Mouse (Mus musculus) forebrain, embryonic 12.5 days (tissue): ENCODE data around the gene Prdm5. TPM values are rescaled to one million over a fixed set of nuclear protein-coding genes. Genes with fewer than 3 reads are reported as not detected.

Experiments used
- ATAC-seq: fragments of 200-750 bp; cut with Nextera tagmentation; 2 replicates; pipeline ENCODE4 v1.8.0; 2017; ENCODE audit warnings: moderate TSS enrichment; ENCODE audit not compliant: low FRiP score
- H3K27ac ChIP-seq: fragments of 300-500 bp; sonication (generic); 2 replicates; pipeline ENCODE4 v1.5.1; 2016; ENCODE audit warnings: mild to moderate bottlenecking
- H3K27me3 ChIP-seq: fragments of 300-500 bp; sonication (generic); 2 replicates; pipeline ENCODE4 v1.6.1; 2016; ENCODE audit warnings: mild to moderate bottlenecking
- H3K36me3 ChIP-seq: fragments of 300-500 bp; sonication (generic); replicated peaks from 2 replicates; pipeline ENCODE4 v1.6.1; 2016; ENCODE audit warnings: mild to moderate bottlenecking
- H3K4me1 ChIP-seq: fragments of 300-500 bp; sonication (generic); 2 replicates; pipeline ENCODE4 v1.6.1; 2016
- H3K4me2 ChIP-seq: fragments of 300-500 bp; sonication (generic); 2 replicates; pipeline ENCODE4 v1.6.1; 2016; ENCODE audit warnings: mild to moderate bottlenecking, moderate library complexity
- H3K4me3 ChIP-seq: fragments of 300-500 bp; sonication (generic); replicated peaks from 2 replicates; pipeline ENCODE4 v1.5.1; 2016; ENCODE audit warnings: mild to moderate bottlenecking
- H3K9ac ChIP-seq: fragments of 300-500 bp; sonication (generic); 2 replicates; pipeline ENCODE4 v1.6.1; 2016; ENCODE audit warnings: mild to moderate bottlenecking
- H3K9me3 ChIP-seq: fragments of 300-500 bp; sonication (generic); 2 replicates; pipeline ENCODE4 v1.6.1; 2016
- WGBS: fragments of 180-500 bp; shearing (Covaris S2); methylation state at CpG from one replicate; pipeline ENCODE4 v1.1.7; 2016; 5-methylcytosine and 5-hydroxymethylcytosine counted together
- polyA plus RNA-seq: library from polyadenylated mRNA; unstranded; fragments of >200 nt; fragmentation: Nextera tagmentation; extraction: Ambion mirVana; gene quantifications from 2 replicates; pipeline ENCODE4 v1.2.1, GENCODE M21; 2016

Gene Prdm5
- polyA plus RNA-seq, result 11.9 and 13.2 TPM in 2 replicates

DNA sequence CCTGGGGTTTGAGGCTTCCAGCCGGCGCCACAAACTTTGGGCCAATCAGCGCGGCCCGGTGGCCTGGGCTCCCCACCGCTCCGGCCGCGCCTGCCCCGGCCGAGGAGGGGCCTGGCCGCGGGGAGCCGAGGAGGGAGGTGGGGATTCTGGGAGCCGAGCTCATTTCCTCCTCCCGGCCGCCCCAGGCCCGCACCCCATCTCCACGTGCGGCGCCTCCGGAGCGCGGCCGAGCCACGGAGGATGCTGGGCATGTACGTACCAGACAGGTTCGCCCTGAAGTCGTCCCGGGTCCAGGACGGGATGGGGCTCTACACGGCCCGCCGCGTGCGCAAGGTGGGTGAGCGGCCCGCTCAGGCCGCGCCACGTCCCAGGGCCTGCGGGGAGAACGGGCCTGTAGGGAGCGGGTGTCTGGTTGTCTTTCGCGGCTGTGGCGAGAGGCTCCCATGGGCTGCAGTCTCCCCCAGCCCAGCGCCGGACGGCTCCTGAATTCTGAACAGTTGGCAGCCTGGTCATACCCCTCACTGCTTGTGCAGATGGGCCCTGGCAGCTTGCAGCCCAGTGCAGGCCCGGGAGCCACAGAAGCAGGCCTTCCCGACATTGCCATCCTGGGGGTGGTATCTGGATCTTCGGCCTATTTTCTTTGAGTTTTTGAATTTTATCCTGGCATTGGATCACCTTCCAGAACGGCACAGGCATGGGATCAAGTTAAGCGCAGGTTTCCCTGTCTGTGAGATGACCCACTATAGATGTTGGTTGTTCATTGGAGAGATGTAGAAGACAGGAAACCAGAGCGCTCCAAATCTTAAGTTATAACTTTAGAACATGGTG lies at the start of gene Prdm5:
Gene Prdm5 (plus strand): TSS at position 128 of the 828 bp plus-strand sequence.
- no peaks in the 10 kb centered on the region for H3K27me3 ChIP-seq
- peak within 1 kb of the TSS; percentile 31; the same call in 1 of the 2 replicates for H3K27ac ChIP-seq
- peaks cover 12% of the 10 kb centered on the region; the same call in 1 of the 2 replicates for H3K4me1 ChIP-seq
- H3K36me3 ChIP-seq, result no peaks in the 10 kb centered on the region
- H3K4me2 ChIP-seq, result peak within 1 kb of the TSS; percentile 80
- peak; percentile 93 for ATAC-seq
- no peaks in the 10 kb centered on the region for H3K9me3 ChIP-seq
- peak within 1 kb of the TSS; percentile 84 for H3K9ac ChIP-seq
- WGBS, result 5% methylated on average over 49 of the region's 56 CpGs
- H3K4me3 ChIP-seq, result peak within 1 kb of the TSS; percentile 61

DNA sequence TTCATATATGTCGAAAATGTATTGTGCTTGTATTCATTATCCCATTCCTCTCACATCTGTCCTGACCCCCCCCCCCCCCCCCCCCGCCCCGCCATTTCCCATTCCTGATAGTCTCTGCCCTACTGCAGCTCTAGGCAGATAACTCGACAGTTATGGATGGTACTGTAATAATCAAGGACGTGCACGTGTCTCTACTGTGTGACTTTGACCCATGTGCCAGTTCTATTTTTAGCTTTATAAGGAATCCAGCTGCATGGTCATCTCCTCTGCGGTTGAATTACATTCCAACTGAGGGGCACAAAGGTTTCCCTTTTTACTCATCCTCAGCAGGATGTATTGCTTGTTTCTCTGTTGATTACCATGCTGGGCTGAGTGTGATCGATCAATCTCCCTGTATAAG lies 39.3 kb upstream of the Prdm5 start:
- H3K9me3 ChIP-seq, result no peaks in the 10 kb centered on the region
- no peak overlapping the region for H3K27ac ChIP-seq
- WGBS, result 77% methylated on average over 7 of the region's 8 CpGs
- no peak for ATAC-seq
- no peak overlapping the region for H3K9ac ChIP-seq
- no peak overlapping the region for H3K4me2 ChIP-seq
- no peaks in the 10 kb centered on the region for H3K4me1 ChIP-seq
- no peaks in the 10 kb centered on the region for H3K36me3 ChIP-seq
- no peak overlapping the region for H3K4me3 ChIP-seq
- no peaks in the 10 kb centered on the region for H3K27me3 ChIP-seq

DNA sequence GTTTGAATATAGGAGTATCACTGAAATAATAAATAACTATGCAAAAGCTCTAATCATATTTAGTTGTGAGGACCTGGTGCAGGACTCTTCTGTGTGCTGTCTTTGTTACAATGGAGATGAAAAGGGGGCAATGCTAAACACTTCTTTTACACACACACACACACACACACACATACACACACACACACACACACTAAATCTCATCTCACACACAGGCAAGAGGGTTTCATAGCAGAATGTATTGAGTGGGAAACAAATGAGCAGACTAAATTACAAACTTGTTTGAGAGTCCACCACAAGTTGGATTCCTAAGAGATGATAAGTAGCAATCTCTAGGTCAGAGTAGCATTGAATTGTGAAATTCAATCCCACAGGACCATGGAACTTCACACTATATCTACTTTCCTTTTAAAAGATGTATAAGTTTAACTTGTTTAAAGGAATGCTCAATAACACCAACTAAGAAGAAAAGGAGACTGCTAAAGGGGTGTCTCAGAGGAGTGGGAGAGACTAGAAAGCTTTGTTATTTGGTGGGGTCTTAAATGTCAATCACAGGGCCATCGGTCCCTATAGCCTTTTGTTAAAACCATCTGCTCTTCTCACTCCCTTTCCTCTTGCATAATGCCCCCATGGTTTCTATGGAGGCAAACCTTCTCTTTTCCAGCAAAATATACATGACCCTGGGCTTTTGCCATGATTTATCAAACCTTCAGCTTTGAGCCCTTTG lies 35.5 kb upstream of the Prdm5 start:
- Histone ChIP-seq H3K4me1 (no peaks in the 10 kb centered on the region), H3K4me2 (no peak overlapping the region), H3K9ac (no peak overlapping the region), H3K27me3 (no peaks in the 10 kb centered on the region), H3K4me3 (no peak overlapping the region), H3K9me3 (no peaks in the 10 kb centered on the region), H3K27ac (no peak overlapping the region), H3K36me3 (no peaks in the 10 kb centered on the region)
- WGBS, result 22% methylated on average over 1 of the region's 1 CpGs
- ATAC-seq, result no peak

DNA sequence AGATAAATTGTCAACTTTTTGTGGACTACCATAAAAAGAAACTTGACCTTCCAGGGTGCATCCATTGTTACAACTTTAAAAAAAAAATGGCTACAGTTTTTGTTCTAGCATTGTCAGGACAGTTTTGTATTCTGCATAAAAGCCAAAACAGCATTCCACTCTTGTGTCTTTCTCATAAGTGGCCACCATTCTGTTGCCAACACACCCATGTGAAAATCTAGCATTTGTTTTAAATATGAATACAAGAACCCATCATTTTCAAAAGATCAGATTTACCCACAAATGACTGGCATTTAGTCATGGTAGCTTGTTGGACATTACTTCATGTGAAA lies 35.0 kb upstream of the Prdm5 start:
- Histone ChIP-seq H3K27ac (no peak overlapping the region), H3K36me3 (no peaks in the 10 kb centered on the region), H3K4me3 (no peak overlapping the region), H3K9ac (no peak overlapping the region), H3K4me1 (no peaks in the 10 kb centered on the region), H3K9me3 (no peaks in the 10 kb centered on the region), H3K4me2 (no peak overlapping the region), H3K27me3 (no peaks in the 10 kb centered on the region)
- no peak for ATAC-seq

GRCm38 (mm10) chr6:65758214-65758613 lies 20.6 kb upstream of the Prdm5 start:
- Histone ChIP-seq H3K9ac (no peak overlapping the region), H3K4me1 (no peaks in the 10 kb centered on the region; the same call in 1 of the 2 replicates), H3K36me3 (no peaks in the 10 kb centered on the region), H3K4me2 (no peak overlapping the region), H3K27me3 (no peaks in the 10 kb centered on the region), H3K9me3 (no peaks in the 10 kb centered on the region), H3K4me3 (no peak overlapping the region), H3K27ac (no peak overlapping the region)
- 44% methylated on average over 7 of the region's 7 CpGs for WGBS
- no peak for ATAC-seq

GRCm38 (mm10) chr6:65759174-65759573 lies 19.6 kb upstream of the Prdm5 start:
- H3K9me3 ChIP-seq, result no peaks in the 10 kb centered on the region
- H3K9ac ChIP-seq, result no peak overlapping the region
- H3K4me1 ChIP-seq, result no peaks in the 10 kb centered on the region; the same call in 1 of the 2 replicates
- H3K4me2 ChIP-seq, result no peak overlapping the region
- 79% methylated on average over 5 of the region's 5 CpGs for WGBS
- no peak overlapping the region for H3K27ac ChIP-seq
- H3K4me3 ChIP-seq, result no peak overlapping the region
- H3K27me3 ChIP-seq, result no peaks in the 10 kb centered on the region
- no peaks in the 10 kb centered on the region for H3K36me3 ChIP-seq
- no peak for ATAC-seq

DNA sequence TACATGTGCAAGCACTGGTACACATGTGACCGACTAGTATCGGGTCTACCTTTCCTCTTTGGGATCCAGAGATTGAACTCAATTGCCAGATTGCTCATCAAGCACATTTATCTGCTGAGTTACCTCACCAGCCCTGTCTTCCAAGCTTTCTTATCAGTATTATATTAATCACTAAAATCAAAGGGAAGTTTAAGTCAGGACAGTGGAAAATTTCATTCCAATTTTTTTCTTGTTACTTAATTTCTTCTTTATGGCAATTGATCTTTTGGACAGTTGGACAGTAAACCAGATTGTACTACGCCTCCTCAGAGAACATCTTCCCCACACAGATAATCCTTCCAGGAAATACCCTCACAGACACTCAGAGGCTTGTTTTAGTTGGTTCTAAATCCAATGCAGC lies 18.7 kb upstream of the Prdm5 start:
- Histone ChIP-seq H3K4me2 (no peak overlapping the region), H3K9me3 (no peaks in the 10 kb centered on the region), H3K27ac (no peak overlapping the region), H3K4me1 (peaks cover 4% of the 10 kb centered on the region), H3K27me3 (no peaks in the 10 kb centered on the region), H3K9ac (no peak overlapping the region), H3K4me3 (no peak overlapping the region), H3K36me3 (no peaks in the 10 kb centered on the region)
- 90% methylated on average over 3 of the region's 3 CpGs for WGBS
- ATAC-seq, result no peak

- ATAC-seq, result no peak
- Histone ChIP-seq H3K27me3 (no peaks in the 10 kb centered on the region), H3K4me1 (peaks cover 8% of the 10 kb centered on the region), H3K9me3 (no peaks in the 10 kb centered on the region), H3K27ac (no peak overlapping the region), H3K4me2 (no peak overlapping the region), H3K9ac (no peak overlapping the region), H3K36me3 (no peaks in the 10 kb centered on the region), H3K4me3 (no peak overlapping the region)
- 75% methylated on average over 2 of the region's 2 CpGs for WGBS
Measured at GRCm38 (mm10) chr6:65764459-65764858, 14.3 kb upstream of the Prdm5 start.

GRCm38 (mm10) chr6:65765057-65765456 lies 13.7 kb upstream of the Prdm5 start:
- WGBS, result 14% methylated on average over 8 of the region's 8 CpGs
- ATAC-seq, result peak; percentile 53; the same call in 1 of the 2 replicates
- H3K27ac ChIP-seq, result no peak overlapping the region

GRCm38 (mm10) chr6:65765752-65766397 lies 12.9 kb upstream of the Prdm5 start:
- no peak overlapping the region for H3K4me3 ChIP-seq
- H3K27me3 ChIP-seq, result no peaks in the 10 kb centered on the region
- no peak for ATAC-seq
- H3K4me1 ChIP-seq, result peaks cover 8% of the 10 kb centered on the region
- no peaks in the 10 kb centered on the region for H3K36me3 ChIP-seq
- H3K27ac ChIP-seq, result no peak overlapping the region
- WGBS, result 84% methylated on average over 13 of the region's 13 CpGs
- H3K9ac ChIP-seq, result no peak overlapping the region
- H3K4me2 ChIP-seq, result no peak overlapping the region
- no peaks in the 10 kb centered on the region for H3K9me3 ChIP-seq

More at GRCm38 (mm10) chr6:65765057-65765456, 13.7 kb upstream of the Prdm5 start:
- H3K4me3 ChIP-seq, result no peak overlapping the region
- H3K9me3 ChIP-seq, result no peaks in the 10 kb centered on the region
- H3K36me3 ChIP-seq, result no peaks in the 10 kb centered on the region
- H3K27me3 ChIP-seq, result no peaks in the 10 kb centered on the region
- peaks cover 8% of the 10 kb centered on the region for H3K4me1 ChIP-seq
- peak overlapping the region; percentile 6; the same call in 1 of the 2 replicates for H3K4me2 ChIP-seq
- H3K9ac ChIP-seq, result no peak overlapping the region

DNA sequence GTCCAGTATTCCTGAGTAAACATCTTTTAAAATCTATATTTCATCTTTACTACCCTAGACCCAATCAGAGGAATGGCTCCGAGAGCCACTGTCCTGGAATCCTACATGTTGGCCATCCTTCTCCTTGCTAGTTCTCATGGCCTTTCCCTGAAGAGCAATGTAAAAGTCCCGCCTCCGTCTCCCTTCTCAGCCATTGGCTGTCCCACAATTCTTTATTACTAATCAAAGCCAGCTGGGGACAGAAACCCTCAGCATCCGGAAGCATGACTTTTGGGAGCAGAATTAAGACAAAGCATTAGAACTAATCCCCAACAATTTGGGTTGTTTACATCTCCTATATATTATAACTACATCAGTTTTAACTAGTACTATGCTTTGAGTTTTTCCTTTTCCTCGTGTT lies 10.9 kb upstream of the Prdm5 start:
- peaks cover 8% of the 10 kb centered on the region for H3K4me1 ChIP-seq
- H3K9me3 ChIP-seq, result no peaks in the 10 kb centered on the region
- 84% methylated on average over 5 of the region's 5 CpGs for WGBS
- ATAC-seq, result no peak
- no peak overlapping the region for H3K4me3 ChIP-seq
- no peak overlapping the region for H3K27ac ChIP-seq
- no peak overlapping the region for H3K4me2 ChIP-seq
- no peaks in the 10 kb centered on the region for H3K36me3 ChIP-seq
- no peaks in the 10 kb centered on the region for H3K27me3 ChIP-seq
- H3K9ac ChIP-seq, result no peak overlapping the region

DNA sequence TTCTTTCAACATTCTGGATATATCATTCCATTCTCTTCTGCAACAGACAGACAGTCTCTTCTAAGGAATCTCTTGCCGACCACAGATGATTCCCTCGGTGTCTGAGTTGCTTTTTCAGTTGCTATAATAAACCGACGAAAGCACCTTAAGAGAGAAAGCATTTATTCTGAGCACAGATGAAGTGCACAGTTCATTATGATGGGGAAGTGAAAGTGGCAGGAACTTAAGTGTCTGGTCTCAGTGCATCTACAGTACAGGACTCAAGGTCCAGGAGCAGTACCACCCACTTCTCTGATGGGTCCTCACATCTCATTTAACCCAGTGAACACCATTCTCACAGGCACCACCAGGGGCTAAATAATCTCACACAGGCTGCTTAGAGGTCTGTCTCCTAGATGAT lies 5.2 kb upstream of the Prdm5 start:
- no peak overlapping the region for H3K4me2 ChIP-seq
- no peak for ATAC-seq
- 0 out of 2 replicates have a peak, but pooled peaks cover 4% of the 10 kb centered on the region for H3K4me1 ChIP-seq

More for the DNA sequence above, 5.2 kb upstream of the Prdm5 start:
- WGBS, result 91% methylated on average over 4 of the region's 4 CpGs
- Histone ChIP-seq H3K36me3 (no peaks in the 10 kb centered on the region), H3K27ac (no peak overlapping the region), H3K9ac (no peak overlapping the region), H3K9me3 (no peaks in the 10 kb centered on the region), H3K4me3 (no peak overlapping the region), H3K27me3 (no peaks in the 10 kb centered on the region)
